Mouse (Mus musculus) kidney, postnatal 25 days (tissue): ENCODE measurements around the gene Dnajc28.
"Not testable (repeated sequence)": the region's sequence is repeated elsewhere in the genome, so short reads cannot be mapped to it uniquely, and the experiment has no call there.

Source experiments
- DNase-seq, 2 experiments: peaks; one replicate each; pipeline ENCODE4 v3.0.0; 2021; ENCODE audit warnings: mixed read lengths in 2 of 2

Dnajc28 gene

GRCm38 (mm10) chr16:91618511-91619501, at the start of gene Dnajc28:
Gene Dnajc28, minus strand, starts transcription at chr16:91619026.
- DNase-seq: peak; percentile 87 to 91

GRCm38 (mm10) chr16:91663795-91664194, 45.0 kb upstream of the Dnajc28 start:
- DNase-seq: no peak

GRCm38 (mm10) chr16:91662336-91662735, 43.5 kb upstream of the Dnajc28 start:
- DNase-seq: no peak

GRCm38 (mm10) chr16:91661397-91661796, 42.6 kb upstream of the Dnajc28 start:
- DNase-seq: no peak

GRCm38 (mm10) chr16:91659798-91660197, 41.0 kb upstream of the Dnajc28 start:
- no peak for DNase-seq

GRCm38 (mm10) chr16:91658471-91658870, 39.6 kb upstream of the Dnajc28 start:
- DNase-seq: no peak

DNA sequence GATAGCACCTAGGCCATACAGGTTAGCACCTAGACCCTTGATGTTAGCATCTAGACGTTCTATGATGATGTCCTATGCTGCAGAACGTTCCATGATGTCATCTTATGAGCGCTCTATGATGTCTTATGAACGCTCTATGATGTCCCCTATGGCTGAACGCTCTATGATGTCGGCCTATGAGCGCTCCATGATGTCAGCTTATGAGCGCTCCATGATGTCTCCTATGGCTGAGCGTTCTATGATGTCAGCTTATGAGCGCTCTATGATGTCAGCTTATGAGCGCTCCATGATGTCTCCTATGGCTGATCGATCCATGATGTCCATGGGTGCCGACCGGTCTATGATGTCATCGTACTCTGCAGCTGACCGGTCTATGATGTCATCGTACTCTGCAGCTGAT, 38.5 kb upstream of the Dnajc28 start:
- no peak for DNase-seq

- DNase-seq: no peak
Measured at GRCm38 (mm10) chr16:91655285-91655684, 36.5 kb upstream of the Dnajc28 start.

DNA sequence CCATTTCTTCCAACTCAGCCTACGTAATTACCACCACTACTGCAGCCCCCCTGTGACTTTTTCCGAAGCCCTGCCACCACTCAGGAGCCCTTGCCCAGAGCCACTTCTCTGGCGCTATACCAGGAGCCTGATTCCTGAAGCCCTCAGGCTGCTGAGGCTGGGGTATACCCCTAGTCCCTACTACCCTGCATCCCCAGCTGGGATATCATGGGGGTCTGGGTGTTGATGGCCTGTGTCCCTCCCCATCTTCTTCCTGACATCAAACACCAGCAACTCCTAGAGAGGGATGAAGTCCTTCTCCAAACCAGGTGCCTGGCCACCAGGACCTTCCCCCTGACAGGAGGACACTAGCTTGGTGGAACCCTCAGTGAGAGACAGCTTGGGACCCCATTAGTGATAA, 33.4 kb upstream of the Dnajc28 start:
- no peak for DNase-seq

DNA sequence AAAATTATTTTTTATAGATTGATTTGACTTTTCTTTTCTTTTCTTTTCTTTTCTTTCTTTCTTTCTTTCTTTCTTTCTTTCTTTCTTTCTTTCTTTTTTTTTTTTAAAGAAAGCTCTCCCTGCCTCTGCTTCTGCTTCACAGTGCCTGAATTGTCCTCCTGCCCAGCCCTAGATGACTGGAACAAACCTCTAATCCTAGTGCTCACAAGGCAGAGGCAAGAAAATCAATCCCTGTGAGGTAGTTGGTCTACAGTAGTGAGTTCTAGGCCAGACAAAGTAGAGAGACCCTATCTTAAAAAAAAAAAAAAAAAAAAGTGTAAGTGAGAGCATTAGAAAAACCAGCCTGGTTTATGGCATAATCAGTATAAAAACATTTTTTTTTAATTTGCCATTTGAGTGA, 31.0 kb upstream of the Dnajc28 start:
- no peak for DNase-seq

DNA sequence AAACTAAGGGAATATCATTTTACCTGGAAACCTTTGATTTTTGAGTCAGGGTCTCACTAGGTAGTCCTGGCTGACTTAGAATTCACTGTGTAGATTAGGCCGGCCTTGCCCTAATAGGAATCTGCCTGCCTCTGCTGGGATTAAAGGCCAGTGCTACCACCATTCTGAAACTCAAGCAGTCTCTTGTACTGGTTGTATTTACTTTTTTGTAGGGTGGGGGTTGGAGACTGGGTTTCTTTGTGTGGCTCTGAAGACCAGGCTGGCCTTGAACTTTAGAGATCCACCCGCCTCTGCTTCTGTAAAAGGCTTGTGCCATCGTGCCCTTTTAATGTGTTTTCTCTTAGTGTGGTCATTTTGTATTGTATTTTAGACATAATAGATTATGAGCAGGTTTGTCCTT, 30.4 kb upstream of the Dnajc28 start:
- no peak for DNase-seq

- DNase-seq: peak; percentile 85 to 92
Measured at GRCm38 (mm10) chr16:91648220-91648550, 29.4 kb upstream of the Dnajc28 start.

DNA sequence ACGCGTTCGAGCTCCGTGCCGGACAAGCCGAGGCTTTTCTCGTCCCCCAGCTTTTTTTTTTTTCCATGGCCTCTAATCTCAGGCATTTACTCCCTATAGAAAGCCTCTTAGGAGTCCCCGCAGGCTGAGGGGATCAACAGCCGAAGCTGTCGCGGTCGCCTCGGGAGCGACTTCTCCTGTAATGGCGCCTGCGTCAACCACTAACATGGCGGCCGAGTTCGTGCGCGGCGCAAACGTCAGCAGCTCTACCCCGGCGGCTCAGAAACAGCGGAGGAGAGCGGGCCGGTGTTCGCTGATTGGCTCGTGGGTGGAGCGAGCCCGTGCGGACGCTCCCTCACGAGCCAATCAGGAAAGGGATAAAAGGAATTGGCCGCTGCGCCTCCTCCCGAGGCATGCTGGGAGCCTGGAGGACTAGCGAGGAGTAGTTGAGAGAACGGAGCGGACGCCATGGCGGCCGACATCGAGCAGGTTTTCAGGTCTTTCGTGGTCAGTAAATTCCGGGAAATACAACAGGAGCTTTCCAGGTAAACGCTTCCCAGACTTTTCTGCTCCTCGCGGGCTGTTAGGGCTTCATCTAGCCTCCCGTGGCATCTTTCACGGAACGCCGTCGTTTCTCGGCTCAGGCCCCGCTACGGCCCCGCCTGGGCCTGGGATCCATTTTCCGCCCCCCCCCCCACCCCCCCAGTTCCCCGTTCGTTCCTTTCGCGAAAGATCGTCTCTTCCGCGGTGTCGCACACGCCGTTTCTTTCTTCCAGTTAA, 28.8 kb upstream of the Dnajc28 start, which contains the start of gene Son:
Gene Son (plus strand): TSS at position 46 of the 759 bp plus-strand sequence.
- peak; percentile 96 to 99 for DNase-seq

DNA sequence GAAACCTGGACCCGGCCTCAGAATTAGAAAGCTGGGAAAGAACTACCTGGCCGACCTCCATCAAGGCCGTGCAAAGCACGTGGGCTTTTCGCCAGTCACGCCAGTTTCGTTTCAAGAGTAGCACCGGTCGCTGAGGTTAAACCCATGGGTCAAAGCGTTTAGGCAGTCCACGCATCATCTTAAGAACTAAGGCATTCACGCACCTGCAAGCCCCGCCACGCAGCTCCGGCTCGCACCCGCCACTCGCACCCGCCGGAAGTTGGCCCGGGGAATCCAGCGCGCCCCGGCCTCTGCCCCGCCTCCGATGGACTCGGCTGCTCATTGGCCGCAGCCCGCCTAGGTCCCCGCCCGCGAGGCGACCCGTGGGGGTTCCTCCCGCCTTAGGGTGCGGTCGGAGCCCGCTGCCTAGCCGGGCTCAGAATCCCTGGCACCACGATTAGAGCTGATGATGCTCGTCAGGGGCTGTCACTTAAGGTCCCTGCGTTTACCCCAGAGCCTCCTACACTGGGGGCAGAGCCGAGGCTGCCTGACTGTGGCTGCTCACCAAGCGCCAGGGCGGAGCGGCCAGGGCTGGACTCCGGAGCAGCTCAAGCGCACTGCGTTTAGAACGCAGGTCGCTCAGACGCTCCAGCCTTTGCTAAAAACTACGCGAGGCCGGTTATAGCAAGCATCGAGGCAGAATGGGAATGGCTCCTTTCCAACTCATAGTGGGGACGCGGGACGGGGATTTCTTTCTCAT, 28.0 kb upstream of the Dnajc28 start, which contains the start of gene Gart:
Gene Gart (minus strand): TSS at position 272 of the 739 bp plus-strand sequence.
- DNase-seq: peak; percentile 93 to 98

GRCm38 (mm10) chr16:91645995-91646602, 27.3 kb upstream of the Dnajc28 start:
- DNase-seq: no peak

GRCm38 (mm10) chr16:91645420-91645819, 26.6 kb upstream of the Dnajc28 start:
- not testable (repeated sequence) for DNase-seq

GRCm38 (mm10) chr16:91644901-91645300, 26.1 kb upstream of the Dnajc28 start:
- no peak for DNase-seq

- DNase-seq: no peak
Measured at GRCm38 (mm10) chr16:91640171-91640570, 21.3 kb upstream of the Dnajc28 start.

DNA sequence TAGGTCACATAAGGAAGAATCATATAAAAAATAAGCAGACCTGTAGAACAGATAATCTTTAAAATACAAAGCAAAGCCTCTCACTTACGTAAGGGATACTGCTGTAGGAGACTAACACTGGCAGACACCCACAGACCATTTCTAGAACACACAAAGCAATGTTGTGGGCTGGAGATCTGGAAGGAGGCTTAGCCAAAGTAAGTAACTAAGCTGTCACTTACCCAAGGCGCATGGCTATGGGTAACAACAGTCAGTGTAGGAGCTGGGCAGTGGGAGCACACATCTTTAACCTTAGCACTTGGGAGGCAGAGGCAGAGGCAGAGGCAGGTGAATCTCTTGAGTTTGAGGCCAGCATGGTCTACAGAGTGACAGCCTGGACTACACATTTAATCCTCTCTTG, 20.8 kb upstream of the Dnajc28 start:
- no peak for DNase-seq

- no peak for DNase-seq
Measured at GRCm38 (mm10) chr16:91639161-91639560, 20.3 kb upstream of the Dnajc28 start.

DNA sequence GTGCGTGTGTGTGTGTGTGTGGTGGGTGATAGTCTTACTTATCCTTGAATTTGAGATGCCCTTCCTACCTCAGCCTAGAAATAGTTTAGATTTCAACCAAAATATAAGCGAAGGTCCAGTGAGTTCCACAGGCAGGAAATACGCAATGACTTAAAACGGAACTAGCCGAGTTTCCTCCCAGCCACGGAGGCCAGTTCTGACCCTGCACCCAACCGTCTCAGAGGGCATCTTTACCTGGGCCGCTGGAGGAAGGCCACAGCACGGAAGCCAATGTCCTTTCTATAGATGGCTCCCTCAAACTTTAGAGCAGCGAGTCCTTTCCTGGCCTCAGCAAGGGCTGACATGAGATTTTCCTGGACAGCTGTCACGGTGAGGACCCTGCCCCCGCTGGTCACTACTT, 14.8 kb upstream of the Dnajc28 start:
- no peak for DNase-seq

DNA sequence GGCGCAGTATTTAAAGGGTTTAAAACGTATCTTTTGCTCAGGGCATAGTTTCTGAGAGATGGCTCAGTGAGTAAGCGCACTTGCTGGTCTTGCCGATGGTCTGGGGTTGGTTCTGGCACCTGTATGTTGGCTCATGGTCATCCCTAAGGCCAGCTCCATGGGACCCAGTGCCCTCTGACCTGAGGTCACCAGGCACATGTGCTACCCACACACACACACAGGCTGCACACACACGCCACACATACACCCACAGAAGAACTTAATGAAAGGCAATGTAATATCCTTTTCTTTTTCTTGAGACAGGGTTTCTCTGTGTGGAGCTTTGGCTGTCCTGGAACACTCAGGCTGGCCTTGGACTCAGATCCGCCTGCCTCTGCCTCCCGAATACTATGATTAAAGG, 14.1 kb upstream of the Dnajc28 start:
- DNase-seq: no peak
